Mouse (Mus musculus) heart, adult 18-20 months (tissue): ENCODE results near the gene Igf2r. TPM values are rescaled to one million over a fixed set of nuclear protein-coding genes. Genes with fewer than 3 reads are reported as not detected.
"Not testable (repeated sequence)": the region's sequence is repeated elsewhere in the genome, so short reads cannot be mapped to it uniquely, and the experiment has no call there.

ENCODE experiments used
- DNase-seq, 2 experiments: peaks; one replicate each; pipeline ENCODE4 v3.0.0; 2021 to 2022; ENCODE audit warnings: mixed read lengths in 1 of 2
- total RNA-seq, 2 experiments: library from RNA; stranded (reverse); gene quantifications; 2 replicates each; pipeline ENCODE4 v1.2.3; 2021

Igf2r gene
- total RNA-seq, 2 experiments from 2014 or later: 111 to 115 TPM

DNA sequence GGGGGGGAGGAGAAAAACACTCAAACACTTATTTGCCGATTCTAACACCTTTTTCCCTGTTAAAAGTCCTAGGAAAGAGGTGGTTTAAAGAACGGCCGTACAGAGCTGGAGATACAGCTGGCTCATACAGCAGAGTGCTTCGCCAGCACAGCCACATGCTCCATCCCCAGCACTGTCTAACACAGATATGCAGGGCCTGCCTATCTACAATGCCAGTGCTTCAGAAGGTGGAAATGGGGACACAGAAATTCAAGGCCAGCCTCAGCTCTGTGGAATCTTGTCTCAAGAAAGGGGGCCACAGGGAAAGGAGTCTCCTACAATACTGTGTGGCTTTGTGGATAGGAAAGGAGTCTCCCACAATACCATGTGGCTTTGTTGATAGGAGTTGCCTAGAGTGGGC, 52.0 kb downstream of the Igf2r start:
- no peak for DNase-seq

DNA sequence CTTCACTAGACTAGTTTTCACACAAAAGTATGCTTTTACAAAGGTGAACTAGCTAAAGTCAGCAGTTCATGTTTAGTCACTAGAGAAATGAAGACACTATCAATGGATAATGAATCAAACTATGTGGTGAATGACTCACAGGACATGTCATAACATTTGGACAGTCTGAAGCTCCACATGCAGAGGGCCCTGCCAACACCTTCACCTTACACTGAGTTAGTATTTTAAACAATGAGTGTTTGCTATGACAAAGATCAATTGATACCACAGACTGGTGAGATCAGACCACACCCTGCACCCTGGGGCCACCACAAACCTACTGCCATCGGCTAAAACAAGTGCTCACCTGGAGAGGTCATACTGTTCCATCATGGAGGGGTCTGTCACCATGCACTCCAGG, 54.4 kb downstream of the Igf2r start:
- no peak for DNase-seq

DNA sequence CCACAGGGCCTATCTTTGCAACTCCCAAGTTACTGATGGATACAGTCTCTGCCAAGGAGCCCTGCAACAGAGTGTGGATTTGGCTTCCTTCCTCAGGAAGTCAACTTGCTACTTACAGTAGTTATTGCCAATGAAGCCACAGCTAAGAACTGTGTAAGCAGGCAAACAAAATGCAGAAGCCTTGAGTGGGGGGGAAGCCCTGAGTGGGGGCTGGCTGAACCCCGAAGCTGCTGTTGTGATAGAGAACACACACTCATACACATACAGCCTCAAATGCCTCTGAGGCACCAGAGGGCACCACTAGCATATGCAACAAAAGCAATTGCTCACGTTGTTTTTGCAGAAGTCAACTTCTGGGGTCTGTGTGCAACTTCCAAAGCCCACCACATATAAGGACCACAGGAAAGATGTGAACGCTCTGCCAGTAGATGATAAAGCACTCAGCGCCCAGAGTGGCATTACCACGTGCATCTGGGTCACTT, 55.3 kb downstream of the Igf2r start:
- DNase-seq: peak; percentile 50 to 58

DNA sequence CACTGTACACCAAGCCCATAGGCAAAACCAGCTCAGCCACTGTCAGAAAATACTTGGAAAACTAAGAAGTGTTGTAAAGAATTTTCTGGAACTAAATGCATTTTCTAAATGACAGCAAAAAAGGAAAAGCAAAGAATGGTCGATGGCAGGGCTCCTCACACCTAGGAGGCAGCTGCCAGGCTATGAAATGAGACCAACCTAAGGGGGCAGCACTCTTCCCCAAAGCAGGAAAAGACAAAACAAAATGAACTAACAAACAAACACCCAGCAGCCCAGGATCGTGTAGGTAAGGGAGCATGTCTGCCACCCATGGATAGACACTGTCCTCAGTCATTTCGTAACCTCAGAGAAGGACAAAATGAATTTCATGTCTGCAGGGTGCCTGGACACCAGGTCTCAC, 56.5 kb downstream of the Igf2r start:
- no peak for DNase-seq

DNA sequence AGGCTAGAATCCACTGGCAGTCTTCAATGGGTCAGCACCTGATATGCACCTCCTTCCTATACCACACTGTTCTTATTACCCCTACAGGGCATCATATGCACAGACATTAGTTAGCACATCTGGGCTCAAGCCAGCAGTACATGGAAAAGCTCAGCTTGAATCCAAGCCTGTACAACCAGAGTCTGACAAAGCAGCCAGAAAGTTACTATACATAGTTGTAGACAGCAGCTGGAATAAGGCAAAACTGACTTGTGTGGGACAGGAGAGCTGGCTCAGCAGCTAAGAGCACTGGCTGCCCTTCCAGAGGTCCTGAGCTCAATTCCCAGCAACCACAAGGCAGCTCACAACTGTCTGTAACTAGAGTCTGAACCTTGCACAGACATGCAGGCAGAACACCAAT, 57.3 kb downstream of the Igf2r start:
- no peak for DNase-seq

DNA sequence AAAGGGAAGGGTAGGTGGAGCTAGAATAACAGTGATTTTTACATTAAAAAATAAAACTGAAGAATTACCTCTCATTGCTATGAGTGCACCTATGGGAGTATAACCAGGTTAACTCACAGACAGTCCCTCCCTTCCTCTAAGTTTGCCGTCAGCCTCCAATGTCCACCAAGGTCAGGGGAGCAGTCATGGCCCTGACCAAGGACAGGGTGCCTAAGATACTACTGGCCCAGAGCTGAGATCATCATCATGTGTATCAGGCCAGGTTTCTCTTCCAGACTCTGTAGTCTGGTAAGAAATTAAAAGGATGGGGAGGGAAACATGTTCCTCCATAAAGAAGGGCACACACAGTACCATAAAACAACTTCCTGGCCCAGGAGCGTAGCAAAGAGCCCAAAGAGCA, 58.5 kb downstream of the Igf2r start:
- DNase-seq: no peak

DNA sequence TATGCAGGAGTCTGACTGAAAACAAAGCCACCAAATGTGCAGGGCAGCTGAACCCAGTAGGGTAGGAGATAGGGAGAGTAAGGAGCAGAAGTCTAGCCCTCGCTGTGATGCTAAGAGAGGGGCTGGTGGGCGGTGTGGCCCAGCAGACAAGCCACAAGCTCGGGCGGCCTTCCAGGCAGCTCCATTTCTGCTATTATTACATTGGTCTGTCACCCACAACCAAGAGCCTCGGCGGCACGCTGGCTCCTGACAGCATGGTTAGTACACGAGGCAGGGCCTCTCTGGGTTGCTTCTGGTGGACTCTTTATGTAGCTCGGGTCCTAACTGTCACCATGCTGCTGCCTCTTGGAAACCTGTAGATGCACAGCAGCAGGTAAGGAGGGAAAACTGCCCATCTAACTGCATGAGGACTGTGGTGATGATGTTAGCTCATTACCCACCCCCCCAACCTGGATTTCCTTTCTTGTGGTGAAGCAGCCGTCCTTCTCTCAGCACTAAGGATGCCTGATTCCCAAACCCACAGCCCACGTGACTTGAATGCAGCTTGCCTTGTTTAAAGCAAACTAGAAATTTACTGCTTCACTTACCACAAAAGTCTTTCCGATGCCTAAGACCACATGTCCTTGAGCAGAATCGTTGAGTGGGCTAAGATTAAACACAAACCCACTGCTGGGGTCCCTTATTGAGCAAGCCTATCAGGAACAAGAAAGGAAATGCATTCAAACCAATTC, 59.2 kb downstream of the Igf2r start:
- no peak for DNase-seq

DNA sequence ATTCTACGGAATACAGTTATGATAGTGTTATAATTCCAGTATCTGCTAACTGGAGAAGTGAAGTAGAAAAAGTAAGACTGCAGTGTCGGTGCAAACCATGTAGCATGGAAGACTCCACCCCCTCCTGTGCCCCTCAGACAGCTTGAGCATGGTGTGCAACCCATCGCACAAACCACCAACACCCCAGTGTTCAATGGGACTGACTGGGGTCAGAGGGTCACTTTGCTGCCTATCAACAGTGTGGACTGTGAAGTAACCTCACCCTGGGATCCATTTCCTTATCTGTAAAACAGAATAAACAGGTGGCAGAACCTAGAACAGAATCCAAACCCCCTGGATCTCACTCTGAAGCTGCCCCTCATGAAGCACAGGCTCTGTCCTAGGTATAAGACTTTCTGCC, 61.1 kb downstream of the Igf2r start:
- no peak for DNase-seq

DNA sequence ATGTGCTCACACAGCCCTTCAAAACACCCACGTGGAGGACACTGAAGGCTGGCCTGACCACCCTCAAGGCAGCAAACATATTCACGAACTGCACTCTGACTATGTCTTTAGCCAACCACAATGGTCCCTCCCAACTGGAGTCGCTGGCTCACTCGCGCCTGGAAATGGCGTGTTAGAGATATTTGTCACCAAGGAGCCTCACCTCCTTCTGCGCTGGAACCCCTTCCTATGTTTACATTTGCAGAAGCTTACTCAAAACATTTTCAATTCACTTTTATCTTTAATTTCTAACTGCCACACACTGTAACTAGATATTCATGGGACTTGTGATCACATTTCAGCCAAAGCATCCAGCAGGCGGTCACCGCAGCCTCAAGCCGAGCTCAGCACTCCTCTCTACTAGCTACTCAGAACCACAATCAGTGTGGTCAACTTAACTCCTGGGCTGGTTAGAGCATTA, 62.8 kb downstream of the Igf2r start:
- no peak for DNase-seq

DNA sequence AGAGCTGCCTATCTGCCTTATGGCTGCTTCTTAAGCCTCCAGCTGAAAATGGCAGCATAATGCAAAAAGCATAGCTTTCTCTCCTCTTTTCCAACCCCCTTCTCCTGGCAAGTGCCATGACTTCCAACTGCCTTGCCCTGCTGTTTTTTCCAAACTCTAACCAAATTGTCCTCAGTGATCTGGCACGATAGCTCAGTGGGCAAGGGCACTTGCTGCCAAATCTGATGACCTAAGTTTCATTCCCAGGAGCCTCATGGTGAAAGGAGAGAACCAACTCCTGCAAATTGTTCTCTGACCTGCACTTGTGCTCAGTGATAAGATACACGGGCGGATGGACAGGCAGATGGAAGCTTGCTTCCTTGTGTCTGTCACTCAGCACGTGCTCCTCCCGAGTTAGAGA, 66.6 kb downstream of the Igf2r start:
- no peak for DNase-seq

DNA sequence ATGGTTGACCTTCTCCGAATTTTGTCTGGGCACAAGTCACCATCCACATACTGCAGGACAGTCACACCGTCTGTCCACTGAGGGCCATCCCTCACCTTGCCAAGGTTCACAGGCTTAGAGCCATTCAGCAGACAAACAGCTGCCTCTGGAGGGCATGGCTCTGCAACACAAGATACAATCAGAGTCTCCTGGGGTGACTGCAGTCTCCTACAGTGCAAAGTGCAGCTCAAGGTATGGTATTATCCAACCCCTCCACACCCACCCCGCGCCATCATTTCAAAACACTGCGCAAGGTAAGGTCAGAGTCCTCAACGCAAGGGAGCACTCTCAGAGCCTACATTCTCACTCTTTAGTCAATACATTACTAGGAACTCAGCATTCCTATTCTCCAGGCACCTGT, 69.1 kb downstream of the Igf2r start:
- DNase-seq: no peak

DNA sequence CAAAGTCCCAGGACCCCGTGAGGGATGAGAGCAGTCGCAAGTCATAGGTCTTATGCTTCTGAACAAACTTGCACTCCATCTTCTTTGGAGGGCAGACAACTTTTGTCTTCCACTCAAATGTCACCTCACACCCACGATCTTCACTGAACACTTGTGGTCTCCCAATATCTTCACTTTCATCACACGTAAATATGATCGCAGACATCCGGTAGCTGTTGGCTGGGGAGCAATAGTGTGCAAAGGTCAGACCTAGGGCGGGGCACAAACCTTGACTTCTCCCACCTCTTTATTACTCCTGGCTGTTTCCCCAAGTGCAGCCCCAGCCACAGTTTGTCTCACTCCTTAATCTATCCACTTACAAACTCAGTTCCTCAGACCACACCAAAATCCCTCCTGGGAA, 77.6 kb downstream of the Igf2r start:
- peak in 1 of 2 experiments; percentile 13 for DNase-seq

DNA sequence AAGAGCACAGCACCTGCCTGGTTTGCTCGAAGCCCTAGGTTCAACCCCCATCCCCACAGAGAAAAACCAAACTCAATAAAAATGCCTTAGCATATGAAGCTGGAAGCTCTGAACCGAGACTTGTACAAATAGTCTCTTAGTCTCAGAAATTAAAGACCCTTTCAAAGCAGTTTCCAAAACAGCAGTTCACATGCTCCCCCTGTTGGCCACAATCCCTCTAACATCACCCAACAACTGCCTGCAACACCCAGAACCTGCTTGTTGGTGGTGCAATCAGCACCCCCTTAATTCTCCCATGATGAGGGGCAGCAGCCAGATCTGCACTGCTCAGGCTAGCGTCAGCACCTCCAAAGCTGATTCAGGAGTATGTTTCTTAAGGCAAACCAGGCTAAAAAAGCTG, 79.9 kb downstream of the Igf2r start:
- peak; percentile 23 to 59 for DNase-seq

DNA sequence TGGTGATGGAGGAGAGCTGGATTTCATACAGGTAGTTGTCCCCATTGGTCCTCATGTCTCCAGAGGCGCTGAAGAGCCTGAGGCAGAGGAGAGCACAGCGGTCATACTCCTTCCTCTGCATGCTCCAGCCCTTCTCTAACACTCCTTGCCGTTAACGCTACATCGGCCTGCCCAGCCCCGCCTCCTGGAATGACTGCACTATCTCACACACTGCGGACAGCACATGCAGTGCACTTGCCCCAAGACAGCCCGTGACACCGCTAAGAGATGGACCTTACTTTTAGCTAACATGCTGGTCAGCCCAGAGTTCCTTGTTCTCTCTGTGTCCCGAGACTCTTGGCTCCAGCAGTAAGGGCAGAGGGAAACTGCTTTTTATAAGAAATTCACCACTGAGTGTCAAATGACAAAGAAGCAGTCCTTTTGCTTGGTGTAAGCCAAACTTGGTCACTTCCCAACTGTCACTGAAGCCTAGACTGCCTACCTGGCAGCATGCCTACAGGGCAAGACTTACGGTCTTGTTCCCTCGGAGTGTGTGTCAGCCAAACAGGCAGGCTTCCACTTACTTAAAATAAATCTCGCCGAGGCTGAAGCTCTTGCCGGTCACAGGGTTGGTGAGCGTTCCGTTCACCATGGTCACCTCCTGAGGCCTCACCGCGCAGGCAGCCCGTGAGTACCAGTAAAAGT, 80.9 kb downstream of the Igf2r start:
- peak; percentile 80 to 84 for DNase-seq

DNA sequence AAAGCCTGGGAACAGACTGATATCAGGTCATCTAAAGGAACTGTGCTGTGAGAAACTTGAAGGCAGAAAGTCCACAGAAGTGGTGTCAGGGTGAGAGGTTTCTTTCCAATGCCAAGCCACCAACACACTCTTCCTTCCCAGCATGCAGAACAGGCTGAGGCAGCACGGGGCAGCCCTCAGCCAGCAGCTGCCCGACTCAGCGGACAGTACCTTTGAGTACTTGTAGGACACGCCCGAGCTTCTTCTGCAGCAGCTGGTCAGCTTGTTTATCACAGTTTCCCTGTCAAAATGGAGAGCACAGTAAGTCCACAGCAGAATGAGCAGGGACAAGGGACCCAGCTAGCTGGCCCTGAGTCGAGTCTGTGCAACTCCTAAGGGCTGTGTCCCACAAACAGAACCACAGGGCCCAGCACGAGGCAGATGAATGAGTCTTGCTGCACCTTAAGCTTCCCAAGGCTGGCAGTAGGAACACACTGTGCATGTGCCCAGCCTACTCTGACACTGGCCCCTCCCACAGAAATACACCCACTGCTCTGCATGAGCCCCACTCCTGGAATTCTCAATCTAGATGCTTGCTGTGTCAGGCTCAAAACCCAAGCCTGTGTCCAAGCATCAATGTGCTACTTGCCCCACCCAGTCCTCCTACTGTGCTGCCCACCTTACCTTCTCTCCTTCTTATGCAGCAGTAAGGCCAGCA, 84.4 kb downstream of the Igf2r start:
- no peak for DNase-seq

DNA sequence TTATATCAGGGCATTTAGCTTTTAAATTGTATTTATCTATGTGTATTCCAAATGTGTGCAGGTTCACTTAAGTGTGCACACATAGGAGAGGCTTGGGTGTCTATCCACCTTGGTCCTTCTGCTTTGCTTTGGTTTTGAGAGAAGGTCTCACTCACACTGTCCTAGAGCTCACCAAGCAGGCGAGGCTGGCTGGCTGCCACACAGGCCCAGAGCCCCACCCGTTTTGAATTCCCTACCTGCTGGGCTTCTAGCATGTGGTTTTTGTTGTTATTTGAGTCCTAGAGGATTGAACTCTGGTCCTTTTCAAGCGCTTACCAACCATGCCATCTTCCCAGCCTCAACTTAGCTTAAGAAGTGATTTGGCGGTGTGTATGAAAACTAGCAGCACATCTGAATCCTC, 85.1 kb downstream of the Igf2r start:
- DNase-seq: peak; percentile 36 to 53

DNA sequence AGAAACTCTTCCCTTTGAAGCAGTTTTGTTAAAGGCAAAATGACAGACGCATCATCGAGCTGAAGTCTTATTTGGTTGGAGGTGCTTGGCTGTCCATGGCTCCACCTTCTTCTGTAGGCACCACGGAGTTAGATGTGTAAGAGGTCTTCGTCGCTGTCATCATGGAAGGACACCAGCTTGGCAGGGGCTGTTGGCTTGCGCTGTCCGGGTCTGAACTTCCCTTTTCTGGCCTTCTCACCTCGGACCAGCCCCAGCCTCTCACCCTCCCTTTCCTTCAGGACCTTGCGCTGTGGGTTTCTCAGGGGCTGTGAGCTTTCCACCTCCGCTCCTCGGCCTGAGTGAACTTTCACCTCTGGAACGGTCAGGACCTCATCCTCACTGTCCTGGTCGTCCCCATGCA, 85.9 kb downstream of the Igf2r start:
- no peak for DNase-seq

DNA sequence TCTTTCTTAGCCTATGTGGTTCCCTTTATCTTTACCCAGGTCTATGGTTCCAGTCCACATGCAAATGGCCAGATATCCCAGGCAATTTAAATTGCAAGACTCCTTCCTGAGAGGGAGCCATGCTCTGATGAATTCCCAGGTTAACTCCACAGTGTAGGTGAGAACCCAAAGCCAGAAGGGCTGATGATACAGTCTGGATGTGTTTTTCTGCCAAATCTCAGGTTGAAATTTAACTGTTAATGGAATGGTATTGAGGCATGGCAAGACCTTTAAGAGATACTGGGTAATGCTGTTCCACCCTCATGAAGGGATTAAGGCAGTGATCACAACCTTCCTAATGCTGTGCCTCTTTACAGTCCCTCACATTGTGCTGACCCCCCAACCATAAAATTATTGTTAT, 91.2 kb downstream of the Igf2r start:
- no peak for DNase-seq

DNA sequence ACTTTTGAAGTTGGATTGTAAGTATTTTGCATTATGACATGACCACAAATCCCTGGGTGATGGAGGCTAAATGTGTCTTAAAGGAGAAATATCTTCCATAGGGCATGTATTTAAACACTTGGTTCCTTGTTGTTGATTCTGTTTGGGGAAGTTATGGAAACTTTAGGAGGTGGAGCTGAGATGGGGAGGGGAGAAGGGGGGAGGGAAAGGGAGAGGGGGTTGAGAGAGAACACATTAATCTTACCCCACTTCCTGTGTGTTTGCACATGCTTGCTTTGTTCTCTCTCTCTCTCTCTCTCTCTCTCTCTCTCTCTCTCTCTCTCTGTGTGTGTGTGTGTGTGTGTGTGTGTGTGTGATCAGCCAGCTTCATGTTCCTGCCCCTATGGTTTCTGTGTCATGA, 92.3 kb downstream of the Igf2r start:
- DNase-seq: no peak

DNA sequence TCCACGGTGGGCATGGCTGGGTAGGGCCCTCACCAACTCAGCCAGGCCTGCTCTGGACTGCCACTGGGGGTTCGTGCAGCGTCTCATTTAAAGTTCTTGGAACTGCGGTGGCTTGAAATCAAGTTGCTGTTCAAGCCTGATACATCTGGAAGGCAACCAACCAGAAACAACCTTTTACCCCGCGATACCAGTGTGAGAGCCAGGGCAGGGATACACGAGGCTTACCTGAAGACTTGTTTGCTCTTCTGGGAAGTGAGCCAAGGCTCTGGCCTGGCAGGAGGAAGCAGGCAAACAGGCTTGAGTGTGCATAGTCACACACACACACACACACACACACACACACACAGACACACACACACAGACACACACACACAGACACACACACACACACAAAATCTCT, 93.8 kb downstream of the Igf2r start, which contains the start of gene Slc22a1:
TSS of gene Slc22a1 (minus strand) at position 184 of the 400 bp plus-strand sequence.
- DNase-seq: no peak

DNA sequence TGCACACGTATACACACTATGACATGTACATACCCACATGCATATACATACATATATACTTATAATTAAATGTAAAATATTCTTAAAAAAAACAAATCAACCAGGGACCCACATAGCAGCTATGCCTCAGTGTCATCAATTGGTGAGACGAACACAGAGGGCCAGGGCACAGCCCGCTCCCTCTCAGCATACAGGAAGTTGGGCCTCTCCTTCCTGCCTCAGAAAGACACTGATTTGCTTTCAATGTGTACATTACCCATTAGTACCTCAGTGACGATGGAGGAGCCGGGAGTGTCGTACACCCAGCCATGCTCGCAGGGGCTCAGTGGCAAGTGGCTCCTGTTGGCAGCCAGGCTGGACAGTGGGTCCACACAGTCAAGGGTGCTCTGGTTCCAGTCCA, 94.5 kb downstream of the Igf2r start:
- DNase-seq: not testable (repeated sequence)

DNA sequence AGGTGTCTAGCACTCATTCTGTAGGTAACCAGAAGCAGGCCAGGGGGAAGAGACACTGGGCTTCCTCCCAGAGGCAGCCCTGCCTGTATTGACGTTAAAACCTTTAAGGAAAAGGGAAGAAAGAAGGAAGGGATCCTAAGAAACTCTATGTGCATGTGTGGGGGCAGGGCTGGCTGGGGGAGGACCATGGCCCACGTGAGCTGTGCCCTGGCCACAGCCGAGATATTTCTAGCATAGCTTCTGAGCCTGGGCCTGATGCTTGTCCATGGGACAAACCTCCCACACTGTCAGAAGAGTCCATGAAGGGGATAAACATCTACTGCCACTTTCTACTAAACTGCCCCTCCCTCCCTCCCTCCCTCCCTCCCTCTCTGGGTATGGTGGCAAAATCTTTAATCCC, 95.6 kb downstream of the Igf2r start:
- no peak for DNase-seq

DNA sequence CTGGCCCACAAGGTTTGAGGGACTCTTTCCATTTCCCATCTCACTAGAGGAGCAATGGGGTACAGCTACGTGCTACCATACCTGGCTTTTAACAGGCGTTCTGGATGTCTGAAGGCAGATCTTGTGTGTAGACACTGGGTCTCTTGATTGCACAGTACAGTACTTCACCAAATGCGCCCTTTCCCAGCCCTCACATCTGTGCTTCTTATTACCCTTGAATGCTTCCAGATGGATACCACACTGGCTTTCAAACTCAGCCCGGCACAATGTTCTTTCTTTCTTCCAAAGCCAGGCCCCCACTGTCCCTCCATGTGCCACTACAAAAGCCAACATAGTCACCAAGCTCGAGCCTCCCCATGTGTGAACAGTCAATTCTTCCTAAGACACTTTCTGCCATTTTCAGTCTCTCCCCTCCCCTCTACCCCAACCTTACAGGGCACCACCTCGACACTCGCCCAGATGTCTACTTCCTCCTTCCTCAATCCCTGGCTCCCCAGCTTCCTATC, 97.1 kb downstream of the Igf2r start:
- no peak for DNase-seq
